Mouse (Mus musculus): ENCODE measurements around the gene Ptpra.

Ptpra gene

GRCm38 (mm10) chr2:130449794-130450433 is at the start of gene Ptpra:
Gene Ptpra, plus strand, starts transcription at chr2:130450278.
- in situ Hi-C loops (cut with MboI, MseI) = loop anchor here in 1 of 2 experiments (5.0 kb wide), 1 partner anchor 82 kb away; no protein-coding TSS in a partner anchor

- in situ Hi-C loops (cut with MboI, MseI) = loop anchor here in 1 of 2 experiments (10.0 kb wide), 1 partner anchor 1317 kb away; no protein-coding TSS in a partner anchor
Measured at GRCm38 (mm10) chr2:130401891-130402290, 48.2 kb upstream of the Ptpra start.

GRCm38 (mm10) chr2:130404939-130405338 is 45.1 kb upstream of the Ptpra start, which contains the start of the genes Gm28372 and 1700020A23Rik:
Gene Gm28372, plus strand, starts transcription at chr2:130405239.
Gene 1700020A23Rik, plus strand, starts transcription at chr2:130405259.
- in situ Hi-C loops (cut with MboI, MseI) = loop anchor here in 1 of 2 experiments (10.0 kb wide), 1 partner anchor 1320 kb away; no protein-coding TSS in a partner anchor

GRCm38 (mm10) chr2:130406178-130406577 is 43.9 kb upstream of the Ptpra start, which contains the start of gene Tmem239:
Gene Tmem239, plus strand, starts transcription at chr2:130406478.
- in situ Hi-C loops (cut with MboI, MseI) = loop anchor here in 1 of 2 experiments (10.0 kb wide), 1 partner anchor 1321 kb away; no protein-coding TSS in a partner anchor

GRCm38 (mm10) chr2:130408194-130408593 is 41.9 kb upstream of the Ptpra start:
- in situ Hi-C loops (cut with MboI, MseI) = loop anchor here in 1 of 2 experiments (10.0 kb wide), 1 partner anchor 1323 kb away; no protein-coding TSS in a partner anchor

GRCm38 (mm10) chr2:130411558-130412495 is 38.3 kb upstream of the Ptpra start:
- in situ Hi-C loops (cut with MboI, MseI) = no loop called here

GRCm38 (mm10) chr2:130412775-130413174 is 37.3 kb upstream of the Ptpra start:
- in situ Hi-C loops (cut with MboI, MseI) = no loop called here

- in situ Hi-C loops (cut with MboI, MseI) = no loop called here
Measured at GRCm38 (mm10) chr2:130414094-130414856, 35.8 kb upstream of the Ptpra start.

GRCm38 (mm10) chr2:130421781-130422620 is 28.1 kb upstream of the Ptpra start:
- in situ Hi-C loops (cut with MboI, MseI) = loop anchor here (5.0 kb wide), 2 partner anchors 130 to 140 kb away; partner anchors contain the start of gene Idh3b (in 1 of the 2)

- in situ Hi-C loops (cut with MboI, MseI) = loop anchor here (5.0 kb wide), 2 partner anchors 131 to 141 kb away; partner anchors contain the start of gene Idh3b (in 1 of the 2)
Measured at GRCm38 (mm10) chr2:130423397-130424125, 26.5 kb upstream of the Ptpra start.

- in situ Hi-C loops (cut with MboI, MseI) = loop anchor here (5.0 kb wide), 2 partner anchors 132 to 142 kb away; partner anchors contain the start of gene Idh3b (in 1 of the 2)
Measured at GRCm38 (mm10) chr2:130424126-130424853, 25.8 kb upstream of the Ptpra start, which contains the start of the genes Vps16 and Pced1a. Gene Vps16, plus strand, starts transcription at chr2:130424339. Gene Pced1a, minus strand, starts transcription at chr2:130424701.

GRCm38 (mm10) chr2:130425112-130425511 is 25.0 kb upstream of the Ptpra start:
- in situ Hi-C loops (cut with MboI, MseI) = no loop called here

- in situ Hi-C loops (cut with MboI, MseI) = loop anchor here in 1 of 2 experiments (10.0 kb wide), 1 partner anchor 125 kb away; no protein-coding TSS in a partner anchor
Measured at GRCm38 (mm10) chr2:130429851-130430250, 20.2 kb upstream of the Ptpra start.

GRCm38 (mm10) chr2:130430484-130430883 is 19.6 kb upstream of the Ptpra start:
- in situ Hi-C loops (cut with MboI, MseI) = loop anchor here in 1 of 2 experiments (10.0 kb wide), 1 partner anchor 124 kb away; no protein-coding TSS in a partner anchor

GRCm38 (mm10) chr2:130432157-130432556 is 17.9 kb upstream of the Ptpra start:
- in situ Hi-C loops (cut with MboI, MseI) = loop anchor here in 1 of 2 experiments (10.0 kb wide), 1 partner anchor 123 kb away; no protein-coding TSS in a partner anchor

GRCm38 (mm10) chr2:130433152-130433551 is 16.9 kb upstream of the Ptpra start:
- in situ Hi-C loops (cut with MboI, MseI) = loop anchor here in 1 of 2 experiments (10.0 kb wide), 1 partner anchor 122 kb away; no protein-coding TSS in a partner anchor

GRCm38 (mm10) chr2:130436769-130437168 is 13.3 kb upstream of the Ptpra start:
- in situ Hi-C loops (cut with MboI, MseI) = loop anchor here in 1 of 2 experiments (10.0 kb wide), 1 partner anchor 118 kb away; no protein-coding TSS in a partner anchor

GRCm38 (mm10) chr2:130438861-130439260 is 11.2 kb upstream of the Ptpra start:
- in situ Hi-C loops (cut with MboI, MseI) = loop anchor here in 1 of 2 experiments (10.0 kb wide), 1 partner anchor 116 kb away; no protein-coding TSS in a partner anchor
